Mouse (Mus musculus) ES-Bruce4 (cell line): ENCODE measurements around the gene Cog5.

Experiments
- CTCF ChIP-seq: IDR thresholded peaks from one replicate; pipeline ENCODE4 v1.8.1; 2011; ENCODE audit warnings: low read depth, low read length
- EP300 ChIP-seq: IDR thresholded peaks from 2 replicates; pipeline ENCODE4 v1.6.1; 2011; ENCODE audit warnings: low read depth, low read length; ENCODE audit not compliant: insufficient read depth
- POLR2A ChIP-seq: IDR thresholded peaks from one replicate; pipeline ENCODE4 v1.8.1; 2011; ENCODE audit warnings: low read length; ENCODE audit not compliant: insufficient read depth

- TF ChIP-seq EP300 (no peak), CTCF (no peak), POLR2A (no peak)
Measured at GRCm38 (mm10) chr12:31985738-31986137, 331.1 kb downstream of the Cog5 start.
